Mouse (Mus musculus): ENCODE results near the gene Hmx2.

The Hmx2 gene

GRCm38 (mm10) chr7:131548473-131548872 is at the start of gene Hmx2:
Hmx2 (plus strand) TSS chr7:131548773.
- in situ Hi-C loops (cut with MboI; ENCODE audit: unreplicated experiment in 2 of 2) = loop anchor here (5.0 to 25.0 kb wide), 8 partner anchors 214 to 1466 kb away; partner anchors contain the start of gene Btbd16 (in 1 of the 2)

- in situ Hi-C loops (cut with MboI; ENCODE audit: unreplicated experiment in 2 of 2) = no loop called here
Observed at GRCm38 (mm10) chr7:131503739-131504138, 44.8 kb upstream of the Hmx2 start.

- in situ Hi-C loops (cut with MboI; ENCODE audit: unreplicated experiment in 2 of 2) = loop anchor here (5.0 to 25.0 kb wide), 11 partner anchors 222 to 1475 kb away; partner anchors contain the start of gene Btbd16 (in 1 of the 2)
Observed at GRCm38 (mm10) chr7:131539979-131540378, 8.6 kb upstream of the Hmx2 start.

GRCm38 (mm10) chr7:131541184-131542114 is 7.1 kb upstream of the Hmx2 start:
- in situ Hi-C loops (cut with MboI; ENCODE audit: unreplicated experiment in 2 of 2) = loop anchor here (10.0 to 25.0 kb wide), 7 partner anchors 221 to 1473 kb away; partner anchors contain the start of gene Btbd16 (in 1 of the 2)

- in situ Hi-C loops (cut with MboI; ENCODE audit: unreplicated experiment in 2 of 2) = loop anchor here (10.0 to 25.0 kb wide), 7 partner anchors 220 to 1473 kb away; partner anchors contain the start of gene Btbd16 (in 1 of the 2)
Observed at GRCm38 (mm10) chr7:131542115-131542871, 6.3 kb upstream of the Hmx2 start, which contains the start of gene Hmx3. Hmx3 (plus strand) TSS chr7:131542867.

- in situ Hi-C loops (cut with MboI; ENCODE audit: unreplicated experiment in 2 of 2) = loop anchor here (10.0 to 25.0 kb wide), 7 partner anchors 219 to 1472 kb away; partner anchors contain the start of gene Btbd16 (in 1 of the 2)
Observed at GRCm38 (mm10) chr7:131542872-131543622, 5.5 kb upstream of the Hmx2 start.

GRCm38 (mm10) chr7:131543623-131544481 is 4.7 kb upstream of the Hmx2 start:
- in situ Hi-C loops (cut with MboI; ENCODE audit: unreplicated experiment in 2 of 2) = loop anchor here (10.0 to 25.0 kb wide), 7 partner anchors 218 to 1471 kb away; partner anchors contain the start of gene Btbd16 (in 1 of the 2)

GRCm38 (mm10) chr7:131544871-131545270 is 3.7 kb upstream of the Hmx2 start:
- in situ Hi-C loops (cut with MboI; ENCODE audit: unreplicated experiment in 2 of 2) = loop anchor here (5.0 to 25.0 kb wide), 8 partner anchors 217 to 1470 kb away; partner anchors contain the start of gene Btbd16 (in 1 of the 2)

GRCm38 (mm10) chr7:131545701-131546385 is 2.7 kb upstream of the Hmx2 start:
- in situ Hi-C loops (cut with MboI; ENCODE audit: unreplicated experiment in 2 of 2) = loop anchor here (5.0 to 25.0 kb wide), 8 partner anchors 216 to 1469 kb away; partner anchors contain the start of gene Btbd16 (in 1 of the 2)

GRCm38 (mm10) chr7:131546423-131546822 is 2.1 kb upstream of the Hmx2 start:
- in situ Hi-C loops (cut with MboI; ENCODE audit: unreplicated experiment in 2 of 2) = loop anchor here (5.0 to 25.0 kb wide), 8 partner anchors 216 to 1468 kb away; partner anchors contain the start of gene Btbd16 (in 1 of the 2)

GRCm38 (mm10) chr7:131547481-131547880 is 1.1 kb upstream of the Hmx2 start:
- in situ Hi-C loops (cut with MboI; ENCODE audit: unreplicated experiment in 2 of 2) = loop anchor here (5.0 to 25.0 kb wide), 8 partner anchors 215 to 1467 kb away; partner anchors contain the start of gene Btbd16 (in 1 of the 2)

GRCm38 (mm10) chr7:131551471-131551870 is 2.9 kb downstream of the Hmx2 start:
- in situ Hi-C loops (cut with MboI; ENCODE audit: unreplicated experiment in 2 of 2) = loop anchor here (10.0 to 25.0 kb wide), 6 partner anchors 137 to 1939 kb away; partner anchors contain the start of genes Abraxas2 (in 1 of the 2), Acadsb (in 1 of the 2), Ate1 (in 1 of the 2) and Eef1akmt2 (in 1 of the 2)

- in situ Hi-C loops (cut with MboI; ENCODE audit: unreplicated experiment in 2 of 2) = loop anchor here (10.0 to 25.0 kb wide), 6 partner anchors 137 to 1940 kb away; partner anchors contain the start of genes Abraxas2 (in 1 of the 2), Acadsb (in 1 of the 2), Ate1 (in 1 of the 2) and Eef1akmt2 (in 1 of the 2)
Observed at GRCm38 (mm10) chr7:131551931-131552741, 3.6 kb downstream of the Hmx2 start.

GRCm38 (mm10) chr7:131552781-131553180 is 4.2 kb downstream of the Hmx2 start:
- in situ Hi-C loops (cut with MboI; ENCODE audit: unreplicated experiment in 2 of 2) = loop anchor here (10.0 to 25.0 kb wide), 6 partner anchors 138 to 1940 kb away; partner anchors contain the start of genes Abraxas2 (in 1 of the 2), Acadsb (in 1 of the 2), Ate1 (in 1 of the 2) and Eef1akmt2 (in 1 of the 2)

GRCm38 (mm10) chr7:131553771-131554175 is 5.2 kb downstream of the Hmx2 start:
- in situ Hi-C loops (cut with MboI; ENCODE audit: unreplicated experiment in 2 of 2) = loop anchor here (10.0 to 25.0 kb wide), 6 partner anchors 139 to 1941 kb away; partner anchors contain the start of genes Abraxas2 (in 1 of the 2), Acadsb (in 1 of the 2), Ate1 (in 1 of the 2) and Eef1akmt2 (in 1 of the 2)
